Mouse (Mus musculus) neural tube, embryonic 15.5 days (tissue): ENCODE measurements around the gene Naga. TPM values are rescaled to one million over a fixed set of nuclear protein-coding genes. Genes with fewer than 3 reads are reported as not detected.

Experiments used
- polyA plus RNA-seq: library from polyadenylated mRNA; unstranded; fragments of >200 nt; fragmentation: Nextera tagmentation; extraction: Ambion mirVana; gene quantifications from 2 replicates; pipeline ENCODE4 v1.2.1, GENCODE M21; 2015

Gene Naga
- polyA plus RNA-seq, 1 experiment from 2014 or later: 33.4 TPM

Other genes with a start within 250 kb of the Naga start
- 11.1 and 13.6 TPM in 2 replicates for gene Ccdc134, start 211.0 kb downstream of the Naga start, polyA plus RNA-seq
- 187 and 190 TPM in 2 replicates for gene Srebf2, start 191.7 kb downstream of the Naga start, polyA plus RNA-seq
- gene Shisa8, start 126.1 kb downstream of the Naga start, polyA plus RNA-seq: 4.6 and 6.7 TPM in 2 replicates
- gene Tnfrsf13c, start 114.6 kb downstream of the Naga start, polyA plus RNA-seq: 0.66 and 0.90 TPM in 2 replicates
- gene Cenpm, start 94.2 kb downstream of the Naga start, polyA plus RNA-seq: 17.8 and 23.4 TPM in 2 replicates
- 13.0 and 18.4 TPM in 2 replicates for gene 1500009C09Rik, start 86.5 kb downstream of the Naga start, polyA plus RNA-seq
- gene Sept3, start 64.0 kb downstream of the Naga start, polyA plus RNA-seq: 338 and 367 TPM in 2 replicates
- 0.10 and 0.13 TPM in 2 replicates for gene Wbp2nl, start 40.0 kb downstream of the Naga start, polyA plus RNA-seq
- gene Pheta2, start within 50 bp of the Naga start, polyA plus RNA-seq: 2.4 and 6.6 TPM in 2 replicates
- 392 and 440 TPM in 2 replicates for gene Smdt1, start within 50 bp of the Naga start, polyA plus RNA-seq
- gene Ndufa6, start 15.4 kb upstream of the Naga start, polyA plus RNA-seq: 409 and 417 TPM in 2 replicates
- 2.1 and 3.3 TPM in 2 replicates for gene Cyp2d22, start 41.3 kb upstream of the Naga start, polyA plus RNA-seq
- not detected in 2 replicates for gene Cyp2d11, start 55.1 kb upstream of the Naga start, polyA plus RNA-seq
- not detected in 2 replicates for gene Cyp2d10, start 68.3 kb upstream of the Naga start, polyA plus RNA-seq
- not detected in 2 replicates for gene Cyp2d9, start 94.5 kb upstream of the Naga start, polyA plus RNA-seq
- not detected in 2 replicates for gene Cyp2d12, start 216.1 kb upstream of the Naga start, polyA plus RNA-seq